Mouse (Mus musculus) intestine, embryonic 16.5 days (tissue): ENCODE measurements around the gene A630095N17Rik. TPM values are rescaled to one million over a fixed set of nuclear protein-coding genes. Genes with fewer than 3 reads are reported as not detected.

ENCODE experiments used
- ATAC-seq: fragments of 200-750 bp; cut with Nextera tagmentation; 2 replicates; pipeline ENCODE4 v1.8.0; 2017; ENCODE audit warnings: moderate TSS enrichment, moderate library complexity
- H3K27ac ChIP-seq: fragments of 300-500 bp; sonication (generic); 2 replicates; pipeline ENCODE4 v1.5.1; 2014; ENCODE audit warnings: mild to moderate bottlenecking, low read length
- H3K27me3 ChIP-seq: fragments of 300-500 bp; sonication (generic); replicated peaks from 2 replicates; pipeline ENCODE4 v1.6.1; 2014; ENCODE audit warnings: low read length, control low read depth, mixed read lengths; ENCODE audit not compliant: control insufficient read depth, insufficient read depth
- H3K36me3 ChIP-seq: fragments of 300-500 bp; sonication (generic); 2 replicates; pipeline ENCODE4 v1.6.1; 2014; ENCODE audit warnings: low read length, control low read depth; ENCODE audit not compliant: control insufficient read depth, insufficient read depth
- H3K4me1 ChIP-seq: fragments of 300-500 bp; sonication (generic); 2 replicates; pipeline ENCODE4 v1.6.1; 2014; ENCODE audit warnings: low read length, control low read depth, mixed read lengths; ENCODE audit not compliant: control insufficient read depth, insufficient read depth
- H3K4me2 ChIP-seq: fragments of 300-500 bp; sonication (generic); 2 replicates; pipeline ENCODE4 v1.6.1; 2014; ENCODE audit warnings: low read depth, low read length, control low read depth
- H3K4me3 ChIP-seq: fragments of 300-500 bp; sonication (generic); 2 replicates; pipeline ENCODE4 v1.5.1; 2014; ENCODE audit warnings: mild to moderate bottlenecking, low read length
- H3K9ac ChIP-seq: fragments of 300-500 bp; sonication (generic); 2 replicates; pipeline ENCODE4 v1.6.1; 2014; ENCODE audit warnings: low read depth, low read length
- H3K9me3 ChIP-seq: fragments of 300-500 bp; sonication (generic); 2 replicates; pipeline ENCODE4 v1.6.1; 2016; ENCODE audit warnings: low read length, control low read depth; ENCODE audit not compliant: control insufficient read depth
- WGBS: fragments of 180-500 bp; shearing (Covaris S2); extraction: QIAGEN DNeasy Blood & Tissue Kit; methylation state at CpG from one replicate; pipeline ENCODE4 v1.1.7; 2014; 5-methylcytosine and 5-hydroxymethylcytosine counted together
- microRNA-seq: library from miRNA; unstranded; fragments of <30 nt; microRNA quantifications from one replicate; pipeline ENCODE4, GENCODE M21; 2016
- polyA plus RNA-seq: library from polyadenylated mRNA; unstranded; fragments of >200 nt; fragmentation: Nextera tagmentation; extraction: Ambion mirVana; gene quantifications from 2 replicates; pipeline ENCODE4 v1.2.1, GENCODE M21; 2015

The A630095N17Rik gene
- polyA plus RNA-seq, 1 experiment from 2014 or later = not detected

DNA sequence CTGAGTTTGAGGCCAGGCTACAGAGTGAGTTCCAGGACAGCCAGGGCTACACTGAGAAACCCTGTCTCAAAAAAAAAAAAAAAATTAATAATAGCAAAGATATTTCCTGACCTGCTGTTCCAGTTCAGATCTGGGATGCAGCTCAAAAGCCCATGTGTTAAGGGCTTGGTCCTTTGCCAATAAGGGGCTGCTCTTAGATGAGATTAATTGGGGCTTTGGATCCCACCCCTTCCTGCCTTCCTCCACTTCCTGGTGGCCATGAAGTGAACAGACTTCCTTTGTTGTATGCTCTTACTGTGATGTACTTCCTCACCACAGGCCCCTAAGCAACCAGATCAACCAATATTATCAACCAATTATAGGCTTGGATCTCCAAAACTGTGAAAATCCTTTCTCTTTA, 44.8 kb downstream of the A630095N17Rik start:
- Histone ChIP-seq H3K27me3 (no peaks in the 10 kb centered on the region), H3K36me3 (peaks cover 41% of the 10 kb centered on the region), H3K9ac (no peak overlapping the region), H3K4me2 (no peak overlapping the region), H3K27ac (no peak overlapping the region), H3K9me3 (0 out of 2 replicates have a peak, but pooled peaks cover 3% of the 10 kb centered on the region), H3K4me3 (no peak overlapping the region), H3K4me1 (peaks cover 12% of the 10 kb centered on the region)
- no peak for ATAC-seq

DNA sequence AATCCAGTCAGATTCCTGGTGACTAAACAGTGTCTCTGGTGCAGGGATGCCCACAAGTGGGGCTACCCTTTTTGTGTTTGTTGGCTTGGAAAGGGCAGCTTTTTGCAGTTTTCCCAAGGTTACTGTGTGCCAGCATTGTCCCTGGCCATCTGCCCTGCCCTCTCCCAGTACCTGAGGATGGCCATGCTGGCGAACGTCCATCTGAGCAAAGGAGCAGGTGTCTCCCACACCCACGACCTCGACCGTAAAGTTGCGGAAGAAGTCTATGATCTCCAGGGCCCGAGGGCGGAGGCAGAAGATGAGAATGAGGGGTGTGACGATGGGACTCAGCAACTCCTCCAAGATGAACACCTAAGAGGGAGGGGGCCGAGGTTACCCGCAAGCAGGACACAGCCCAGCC, 46.4 kb downstream of the A630095N17Rik start:
- Histone ChIP-seq H3K9me3 (0 out of 2 replicates have a peak, but pooled peaks cover 3% of the 10 kb centered on the region), H3K4me1 (peaks cover 12% of the 10 kb centered on the region), H3K4me2 (no peak overlapping the region), H3K27me3 (no peaks in the 10 kb centered on the region), H3K4me3 (no peak overlapping the region), H3K9ac (no peak overlapping the region), H3K27ac (no peak overlapping the region), H3K36me3 (peaks cover 47% of the 10 kb centered on the region)
- ATAC-seq = no peak
- 95% methylated on average over 11 of the region's 11 CpGs for WGBS

GRCm38 (mm10) chr1:75182160-75182559, 49.7 kb downstream of the A630095N17Rik start:
- peaks cover 41% of the 10 kb centered on the region for H3K36me3 ChIP-seq
- H3K27me3 ChIP-seq = no peaks in the 10 kb centered on the region
- H3K4me2 ChIP-seq = no peak overlapping the region
- 74% methylated on average over 4 of the region's 4 CpGs for WGBS
- H3K4me3 ChIP-seq = no peak overlapping the region
- ATAC-seq = no peak
- peaks cover 21% of the 10 kb centered on the region for H3K4me1 ChIP-seq
- no peak overlapping the region for H3K27ac ChIP-seq
- no peak overlapping the region for H3K9ac ChIP-seq
- 0 out of 2 replicates have a peak, but pooled peaks cover 3% of the 10 kb centered on the region for H3K9me3 ChIP-seq

GRCm38 (mm10) chr1:75181377-75181870, 50.5 kb downstream of the A630095N17Rik start:
- Histone ChIP-seq H3K9ac (no peak overlapping the region), H3K27ac (no peak overlapping the region), H3K36me3 (peaks cover 35% of the 10 kb centered on the region), H3K4me1 (peaks cover 21% of the 10 kb centered on the region), H3K4me2 (no peak overlapping the region), H3K27me3 (no peaks in the 10 kb centered on the region), H3K4me3 (no peak overlapping the region), H3K9me3 (0 out of 2 replicates have a peak, but pooled peaks cover 3% of the 10 kb centered on the region)
- no peak for ATAC-seq
- 82% methylated on average over 4 of the region's 4 CpGs for WGBS

DNA sequence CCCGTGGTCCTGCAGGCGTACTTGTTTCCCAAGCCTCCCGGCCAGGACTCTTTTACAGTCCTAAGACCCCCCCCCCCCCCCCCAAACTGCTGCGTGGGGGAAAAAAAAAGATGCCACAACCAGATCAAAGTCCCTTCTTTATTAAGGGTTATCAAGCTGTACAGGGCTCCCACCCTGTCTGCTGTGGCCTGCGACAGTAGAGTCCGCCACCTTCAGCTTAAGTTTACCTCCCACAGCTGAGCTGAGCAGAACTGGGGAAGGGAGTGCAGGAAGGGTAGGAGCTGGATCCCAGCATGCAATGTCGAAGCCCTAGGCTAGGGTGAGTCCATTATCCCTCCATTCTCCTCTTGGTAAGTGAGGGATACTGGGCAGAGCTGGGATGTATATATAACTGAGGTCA, 51.2 kb downstream of the A630095N17Rik start:
- 28% methylated on average over 7 of the region's 7 CpGs for WGBS
- H3K27me3 ChIP-seq = no peaks in the 10 kb centered on the region
- H3K4me1 ChIP-seq = peaks cover 21% of the 10 kb centered on the region
- ATAC-seq = peak; percentile 60
- peak overlapping the region; percentile 63 for H3K27ac ChIP-seq
- 0 out of 2 replicates have a peak, but pooled peaks cover 3% of the 10 kb centered on the region for H3K9me3 ChIP-seq
- H3K4me2 ChIP-seq = peak overlapping the region; percentile 95
- peaks cover 28% of the 10 kb centered on the region for H3K36me3 ChIP-seq
- 0 out of 2 replicates have a peak overlapping the region, but pooled peaks have one; percentile 75 for H3K9ac ChIP-seq
- H3K4me3 ChIP-seq = peak overlapping the region; percentile 63

GRCm38 (mm10) chr1:75180105-75180590, 51.8 kb downstream of the A630095N17Rik start, which contains the start of gene Abcb6:
TSS of gene Abcb6 (minus strand) at chr1:75180392.
- 0 out of 2 replicates have a peak, but pooled peaks cover 3% of the 10 kb centered on the region for H3K9me3 ChIP-seq
- peak within 1 kb of the TSS; percentile 63 for H3K27ac ChIP-seq
- peak within 1 kb of the TSS; percentile 75 for H3K9ac ChIP-seq
- peak within 1 kb of the TSS; percentile 95 for H3K4me2 ChIP-seq
- H3K4me3 ChIP-seq = peak within 1 kb of the TSS; percentile 63
- peaks cover 23% of the 10 kb centered on the region for H3K36me3 ChIP-seq
- WGBS = 0% methylated on average over 31 of the region's 31 CpGs
- H3K27me3 ChIP-seq = no peaks in the 10 kb centered on the region
- H3K4me1 ChIP-seq = peaks cover 21% of the 10 kb centered on the region
- peak; percentile 94 for ATAC-seq

DNA sequence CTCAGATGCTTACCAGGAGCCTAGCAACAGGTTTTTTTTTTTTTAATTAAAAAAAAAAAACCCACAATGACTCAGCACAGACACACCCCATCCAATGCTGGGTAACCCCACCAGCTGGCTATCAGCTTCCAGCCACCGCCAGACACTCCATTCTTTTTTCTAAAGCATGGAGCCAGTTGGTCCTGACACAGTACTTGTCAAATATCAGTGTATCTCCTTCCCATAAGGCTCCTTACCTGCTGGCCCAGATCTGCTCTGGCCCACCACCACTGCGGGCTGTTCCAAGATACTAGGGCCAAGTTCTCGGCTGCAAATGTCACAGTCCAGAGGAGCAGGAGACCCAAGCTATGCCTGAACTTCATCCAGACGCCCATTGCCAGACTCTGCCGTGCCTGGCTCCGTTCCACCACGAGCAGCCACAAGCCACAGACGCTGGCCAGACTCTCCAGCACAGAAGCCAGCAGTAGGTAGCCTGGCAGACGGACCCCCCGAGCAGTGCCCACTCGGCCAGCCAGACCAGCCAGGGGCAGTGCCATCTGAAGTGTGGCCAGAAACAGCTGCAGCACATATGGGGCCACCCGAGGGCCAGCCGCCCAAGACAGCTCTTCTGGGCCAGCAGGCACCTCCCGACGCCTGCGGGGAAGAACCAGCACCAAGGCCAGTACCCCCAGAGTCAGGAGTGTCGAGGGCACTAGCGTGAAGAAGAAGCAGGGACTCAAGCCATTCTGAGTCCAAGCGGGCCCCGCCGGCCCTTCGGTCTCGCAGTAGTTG, 52.4 kb downstream of the A630095N17Rik start:
- peak; percentile 42 for ATAC-seq
- 6% methylated on average over 23 of the region's 23 CpGs for WGBS
- H3K9me3 ChIP-seq = 0 out of 2 replicates have a peak, but pooled peaks cover 3% of the 10 kb centered on the region
- H3K4me2 ChIP-seq = peak overlapping the region; percentile 95
- peak overlapping the region; percentile 39; the same call in 1 of the 2 replicates for H3K27ac ChIP-seq
- peak overlapping the region; percentile 75 for H3K9ac ChIP-seq
- peak overlapping the region; percentile 63 for H3K4me3 ChIP-seq
- peaks cover 18% of the 10 kb centered on the region for H3K36me3 ChIP-seq
- peaks cover 21% of the 10 kb centered on the region for H3K4me1 ChIP-seq
- no peaks in the 10 kb centered on the region for H3K27me3 ChIP-seq

Small RNA genes within 50 kb of the gene (microRNA-seq; reads per million reads assigned to microRNA genes)
- gene Gm27943 = not detected

Other genes with a start within 250 kb of the A630095N17Rik start
- 9.4 and 10.2 TPM in 2 replicates for gene Nhej1, start 106.9 kb downstream of the A630095N17Rik start, polyA plus RNA-seq
- 1.2 and 1.5 TPM in 2 replicates for gene Slc23a3, start 98.2 kb downstream of the A630095N17Rik start, polyA plus RNA-seq
- gene Cnppd1, start 89.4 kb downstream of the A630095N17Rik start, polyA plus RNA-seq = 49.1 and 52.5 TPM in 2 replicates
- gene Retreg2, start 89.3 kb downstream of the A630095N17Rik start, polyA plus RNA-seq = 44.7 and 50.8 TPM in 2 replicates
- 53.2 and 54.6 TPM in 2 replicates for gene Zfand2b, start 63.5 kb downstream of the A630095N17Rik start, polyA plus RNA-seq
- gene Abcb6, start 51.7 kb downstream of the A630095N17Rik start, polyA plus RNA-seq = 21.5 and 27.8 TPM in 2 replicates
- gene Ankzf1, start 40.0 kb downstream of the A630095N17Rik start, polyA plus RNA-seq = 25.4 and 26.5 TPM in 2 replicates
- gene Atg9a, start 39.9 kb downstream of the A630095N17Rik start, polyA plus RNA-seq = 28.3 and 31.7 TPM in 2 replicates
- gene Glb1l, start 21.3 kb downstream of the A630095N17Rik start, polyA plus RNA-seq = 9.2 and 10.1 TPM in 2 replicates
- 108 and 120 TPM in 2 replicates for gene Stk16, start 21.3 kb downstream of the A630095N17Rik start, polyA plus RNA-seq
- gene Tuba4a, start 12.2 kb downstream of the A630095N17Rik start, polyA plus RNA-seq = 137 and 151 TPM in 2 replicates
- gene Dnajb2, start 4.3 kb upstream of the A630095N17Rik start, polyA plus RNA-seq = 20.9 and 24.3 TPM in 2 replicates
- gene Ptprn, start 32.4 kb upstream of the A630095N17Rik start, polyA plus RNA-seq = 2.9 and 3.0 TPM in 2 replicates
- 9.2 and 9.9 TPM in 2 replicates for gene Resp18, start 46.3 kb upstream of the A630095N17Rik start, polyA plus RNA-seq
- gene Dnpep, start 85.9 kb upstream of the A630095N17Rik start, polyA plus RNA-seq = 159 and 160 TPM in 2 replicates
- 149 and 159 TPM in 2 replicates for gene Des, start 128.2 kb upstream of the A630095N17Rik start, polyA plus RNA-seq
- gene Speg, start 143.2 kb upstream of the A630095N17Rik start, polyA plus RNA-seq = 33.5 and 35.2 TPM in 2 replicates
- 134 and 137 TPM in 2 replicates for gene Gmppa, start 203.8 kb upstream of the A630095N17Rik start, polyA plus RNA-seq
- 2.0 and 2.4 TPM in 2 replicates for gene Asic4, start 218.3 kb upstream of the A630095N17Rik start, polyA plus RNA-seq
- gene Chpf, start 247.2 kb upstream of the A630095N17Rik start, polyA plus RNA-seq = 25.2 and 28.8 TPM in 2 replicates
- gene Tmem198, start 247.4 kb upstream of the A630095N17Rik start, polyA plus RNA-seq = 1.5 and 1.9 TPM in 2 replicates